Mouse (Mus musculus) retina, postnatal 7 days (tissue): ENCODE results near the gene Ttyh3.

ENCODE experiments used
- DNase-seq: peaks from one replicate; pipeline ENCODE4 v3.0.0-alpha.2; 2012; ENCODE audit warnings: low read depth, low spot score

The Ttyh3 gene

GRCm38 (mm10) chr5:140579771-140580170 lies 69.1 kb downstream of the Ttyh3 start:
- DNase-seq = no peak

- no peak for DNase-seq
Observed at GRCm38 (mm10) chr5:140579221-140579620, 69.6 kb downstream of the Ttyh3 start.

- no peak for DNase-seq
Observed at GRCm38 (mm10) chr5:140575381-140575866, 73.4 kb downstream of the Ttyh3 start.

- no peak for DNase-seq
Observed at GRCm38 (mm10) chr5:140572611-140573010, 76.2 kb downstream of the Ttyh3 start.

- no peak for DNase-seq
Observed at GRCm38 (mm10) chr5:140571673-140572072, 77.2 kb downstream of the Ttyh3 start.

GRCm38 (mm10) chr5:140571201-140571600 lies 77.6 kb downstream of the Ttyh3 start:
- no peak for DNase-seq
